Mouse (Mus musculus): Measurements from ENCODE around the gene Sh3pxd2a.

- TF ChIP-seq CTCF (IDR thresholded peaks at IDR 0.05; ENCODE audit: low read depth) = no peak
- TF ChIP-seq EP300 (IDR thresholded peaks at IDR 0.05; ENCODE audit: low read depth) = no peak
Observed at GRCm38 (mm10) chr19:47464304-47465241, at the start of gene Sh3pxd2a.

Data from heart, postnatal 0 days (tissue).